Mouse (Mus musculus) olfactory bulb, adult 2 months (tissue): ENCODE results near the gene Eno1. TPM values are rescaled to one million over a fixed set of nuclear protein-coding genes. Genes with fewer than 3 reads are reported as not detected.

Source experiments
- H3K27ac ChIP-seq: fragments of 200-500 bp; 2 replicates; pipeline ENCODE4 v1.5.1; 2012; ENCODE audit warnings: low read depth, low read length; ENCODE audit not compliant: insufficient read depth
- H3K4me1 ChIP-seq: fragments of 200-500 bp; 2 replicates; pipeline ENCODE4 v1.6.1; 2012; ENCODE audit warnings: low read length; ENCODE audit not compliant: control insufficient read depth, insufficient read depth
- H3K4me3 ChIP-seq: fragments of 200-500 bp; 2 replicates; pipeline ENCODE4 v1.5.1; 2012; ENCODE audit warnings: mild to moderate bottlenecking, low read depth, low read length, moderate library complexity; ENCODE audit not compliant: insufficient read depth
- CTCF ChIP-seq: fragments of 200-500 bp; IDR thresholded peaks from 2 replicates; pipeline ENCODE4 v1.5.1; 2012; ENCODE audit warnings: low read depth, mild to moderate bottlenecking, low read length, moderate library complexity; ENCODE audit not compliant: insufficient read depth
- POLR2A ChIP-seq: fragments of 200-500 bp; IDR thresholded peaks from 2 replicates; pipeline ENCODE4 v1.6.1; 2012; ENCODE audit warnings: mild to moderate bottlenecking, low read depth, low read length, moderate library complexity; ENCODE audit not compliant: insufficient read depth
- WGBS: fragments of 180-500 bp; shearing (Covaris S2); methylation state at CpG from one replicate; pipeline ENCODE4 v1.1.7; 2018; 5-methylcytosine and 5-hydroxymethylcytosine counted together
- polyA plus RNA-seq: library from polyadenylated mRNA; stranded (reverse); fragments of >200 nt; gene quantifications from 2 replicates; pipeline ENCODE4 v1.2.4, GENCODE M21; 2012; ENCODE audit warnings: low replicate concordance; ENCODE audit not compliant: missing spikeins, insufficient read depth, insufficient read length

Eno1 gene
- 1,081 TPM in 1 of 2 replicates, not detected in the other for polyA plus RNA-seq

- TF ChIP-seq POLR2A (peak; percentile 29), CTCF (no peak)
- Histone ChIP-seq H3K4me1 (peaks cover 29% of the 10 kb centered on the region), H3K4me3 (peak within 1 kb of the TSS; percentile 85), H3K27ac (peak within 1 kb of the TSS; percentile 93)
- WGBS: under 1% methylated on average over 78 of the region's 78 CpGs
Observed at GRCm38 (mm10) chr4:150236521-150237481, at the start of gene Eno1. Gene Eno1, plus strand, starts transcription at chr4:150236721.

GRCm38 (mm10) chr4:150188236-150188635 is 48.3 kb upstream of the Eno1 start:
- Histone ChIP-seq H3K4me1 (no peaks in the 10 kb centered on the region), H3K4me3 (no peak overlapping the region), H3K27ac (no peak overlapping the region)
- WGBS: 56% methylated on average over 11 of the region's 11 CpGs
- TF ChIP-seq POLR2A (no peak), CTCF (no peak)

- TF ChIP-seq POLR2A (no peak), CTCF (no peak)
- H3K27ac ChIP-seq: no peak overlapping the region
- WGBS: 88% methylated on average over 6 of the region's 6 CpGs
- no peak overlapping the region for H3K4me3 ChIP-seq
- no peaks in the 10 kb centered on the region for H3K4me1 ChIP-seq
Observed at GRCm38 (mm10) chr4:150192199-150192598, 44.3 kb upstream of the Eno1 start.

- WGBS: 78% methylated on average over 1 of the region's 1 CpGs
- Histone ChIP-seq H3K4me3 (no peak overlapping the region), H3K4me1 (no peaks in the 10 kb centered on the region), H3K27ac (no peak overlapping the region)
- TF ChIP-seq POLR2A (no peak), CTCF (no peak)
Observed at GRCm38 (mm10) chr4:150193915-150194314, 42.6 kb upstream of the Eno1 start.

GRCm38 (mm10) chr4:150198268-150198667 is 38.3 kb upstream of the Eno1 start:
- H3K4me1 ChIP-seq: no peaks in the 10 kb centered on the region
- H3K27ac ChIP-seq: no peak overlapping the region
- WGBS: 85% methylated on average over 9 of the region's 9 CpGs
- no peak for TF ChIP-seq CTCF
- TF ChIP-seq POLR2A: no peak
- H3K4me3 ChIP-seq: no peak overlapping the region

GRCm38 (mm10) chr4:150201232-150201631 is 35.3 kb upstream of the Eno1 start, which contains the start of gene Car6:
Gene Car6, minus strand, starts transcription at chr4:150201332.
- WGBS: 63% methylated on average over 5 of the region's 5 CpGs
- Histone ChIP-seq H3K4me1 (no peaks in the 10 kb centered on the region), H3K27ac (no peak within 1 kb of the TSS), H3K4me3 (no peak within 1 kb of the TSS)
- no peak for TF ChIP-seq CTCF
- TF ChIP-seq POLR2A: no peak

- no peak overlapping the region for H3K4me3 ChIP-seq
- no peak overlapping the region for H3K27ac ChIP-seq
- 93% methylated on average over 5 of the region's 5 CpGs for WGBS
- H3K4me1 ChIP-seq: no peaks in the 10 kb centered on the region; the same call in 1 of the 2 replicates
- TF ChIP-seq CTCF: no peak
- TF ChIP-seq POLR2A: no peak
Observed at GRCm38 (mm10) chr4:150202702-150203101, 33.8 kb upstream of the Eno1 start.

GRCm38 (mm10) chr4:150204877-150205276 is 31.6 kb upstream of the Eno1 start:
- WGBS: 70% methylated on average over 3 of the region's 3 CpGs
- no peak for TF ChIP-seq CTCF
- H3K4me1 ChIP-seq: no peaks in the 10 kb centered on the region; the same call in 1 of the 2 replicates
- H3K4me3 ChIP-seq: no peak overlapping the region
- no peak overlapping the region for H3K27ac ChIP-seq

- Histone ChIP-seq H3K4me3 (no peak overlapping the region), H3K27ac (no peak overlapping the region), H3K4me1 (no peaks in the 10 kb centered on the region; the same call in 1 of the 2 replicates)
- no peak for TF ChIP-seq POLR2A
- TF ChIP-seq CTCF: no peak
- WGBS: 95% methylated on average over 5 of the region's 5 CpGs
Observed at GRCm38 (mm10) chr4:150209751-150210150, 26.8 kb upstream of the Eno1 start.
